Mouse (Mus musculus): Measurements from ENCODE around the gene Mepe. TPM values are rescaled to one million over a fixed set of nuclear protein-coding genes. Genes with fewer than 3 reads are reported as not detected.

Gene Mepe
- polyA plus RNA-seq, 1 experiment from 2014 or later, result not detected

DNA sequence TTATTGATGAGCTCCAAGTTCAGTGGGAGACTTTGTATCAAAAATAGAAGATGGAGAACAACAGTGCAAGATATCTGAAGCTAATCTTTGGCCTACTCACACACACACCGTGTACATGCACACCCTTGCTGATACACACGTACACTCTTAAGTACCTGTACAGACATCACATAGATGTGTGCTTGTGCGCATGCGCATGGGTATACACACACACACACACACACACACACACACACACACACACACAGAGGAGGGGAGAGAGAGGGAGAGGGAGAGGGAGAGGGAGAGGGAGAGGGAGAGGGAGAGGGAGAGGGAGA, 15.3 kb downstream of the Mepe start:
- 83% methylated on average over 4 of the region's 4 CpGs for WGBS
- no peak overlapping the region for H3K27ac ChIP-seq (ENCODE audit: low read length)

DNA sequence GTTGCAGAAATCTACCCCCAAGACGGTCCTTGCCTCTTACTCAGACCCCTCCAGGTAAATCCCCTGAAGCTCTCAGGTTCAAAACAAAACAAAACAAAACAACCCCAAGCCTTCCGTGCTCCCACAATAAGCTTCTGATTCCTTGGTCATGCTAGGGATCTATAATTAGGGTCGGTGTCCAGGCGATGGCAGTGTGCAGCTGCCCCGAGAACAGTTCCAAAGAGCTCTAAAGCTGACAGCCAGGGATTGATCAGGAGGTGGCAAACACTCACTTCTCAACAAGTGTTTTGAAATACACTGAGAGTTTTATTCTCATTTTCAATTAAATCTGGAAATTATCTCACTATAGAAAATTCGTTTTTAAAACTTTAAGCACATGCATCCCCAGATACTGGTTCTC, 17.8 kb downstream of the Mepe start:
- 49% methylated on average over 6 of the region's 6 CpGs for WGBS
- no peak overlapping the region for H3K9ac ChIP-seq (replicated peaks; ENCODE audit: low read depth, low read length)
- ATAC-seq (ENCODE audit: insufficient number of reproducible peaks, insufficient read depth, low FRiP score, low read depth), result no peak

More for the DNA sequence above, 15.3 kb downstream of the Mepe start:
- Histone ChIP-seq H3K27me3 (ENCODE audit: control insufficient read depth, insufficient read depth, low read length) (no peaks in the 10 kb centered on the region), H3K4me1 (ENCODE audit: control insufficient read depth, insufficient read depth, low read length) (no peaks in the 10 kb centered on the region), H3K9me3 (ENCODE audit: control insufficient read depth, low read depth, low read length) (no peaks in the 10 kb centered on the region), H3K4me3 (ENCODE audit: low read depth, low read length) (no peak overlapping the region), H3K9ac (replicated peaks; ENCODE audit: low read depth, low read length) (no peak overlapping the region), H3K4me2 (replicated peaks; ENCODE audit: low read depth, low read length) (no peak overlapping the region), H3K36me3 (ENCODE audit: control insufficient read depth, insufficient read depth, low read length) (no peaks in the 10 kb centered on the region)
- no peak for ATAC-seq (ENCODE audit: insufficient number of reproducible peaks, insufficient read depth, low FRiP score, low read depth)

DNA sequence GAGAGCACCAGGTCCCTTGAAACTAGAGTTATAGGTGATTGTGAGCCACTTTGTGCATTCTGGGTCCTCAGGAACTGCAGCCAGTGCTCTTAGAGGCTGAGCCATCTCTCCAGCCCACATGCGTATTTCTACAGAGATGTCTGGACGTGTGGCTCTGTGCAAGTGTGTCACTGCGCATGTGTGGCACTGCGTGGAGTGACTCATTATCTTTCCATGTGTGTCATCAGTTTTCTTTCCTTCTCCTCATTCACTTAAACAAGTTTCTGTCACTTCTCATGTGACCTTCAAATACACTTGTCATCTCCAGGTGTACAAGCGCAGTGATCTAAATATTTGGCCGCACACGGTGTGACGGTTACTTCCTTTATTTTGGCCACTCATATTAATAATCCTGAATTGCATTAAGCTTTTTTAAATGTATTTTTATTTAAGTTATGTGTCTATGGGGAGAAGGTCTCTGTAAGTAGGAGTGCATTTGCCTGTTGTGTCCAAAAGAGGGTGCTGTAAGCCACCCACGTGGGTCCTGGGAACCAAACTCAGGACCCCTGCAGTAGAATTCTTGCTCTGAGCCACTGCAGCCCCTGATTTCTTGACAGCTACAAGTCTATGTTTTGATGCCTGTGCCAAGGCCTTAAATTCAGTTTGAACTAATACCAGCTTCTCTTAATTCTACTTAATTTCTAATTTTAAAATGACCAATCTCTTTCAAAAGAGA, 19.6 kb downstream of the Mepe start:
- Histone ChIP-seq H3K4me1 (ENCODE audit: control insufficient read depth, insufficient read depth, low read length) (no peaks in the 10 kb centered on the region), H3K9me3 (ENCODE audit: control insufficient read depth, low read depth, low read length) (no peaks in the 10 kb centered on the region), H3K4me3 (ENCODE audit: low read depth, low read length) (no peak overlapping the region), H3K9ac (replicated peaks; ENCODE audit: low read depth, low read length) (no peak overlapping the region), H3K27me3 (ENCODE audit: control insufficient read depth, insufficient read depth, low read length) (no peaks in the 10 kb centered on the region), H3K27ac (ENCODE audit: low read length) (no peak overlapping the region), H3K36me3 (ENCODE audit: control insufficient read depth, insufficient read depth, low read length) (no peaks in the 10 kb centered on the region), H3K4me2 (replicated peaks; ENCODE audit: low read depth, low read length) (no peak overlapping the region)
- WGBS, result 67% methylated on average over 9 of the region's 9 CpGs
- ATAC-seq (ENCODE audit: insufficient number of reproducible peaks, insufficient read depth, low FRiP score, low read depth), result no peak

More for the DNA sequence above, 17.8 kb downstream of the Mepe start:
- Histone ChIP-seq H3K27me3 (ENCODE audit: control insufficient read depth, insufficient read depth, low read length) (no peaks in the 10 kb centered on the region), H3K36me3 (ENCODE audit: control insufficient read depth, insufficient read depth, low read length) (no peaks in the 10 kb centered on the region), H3K4me1 (ENCODE audit: control insufficient read depth, insufficient read depth, low read length) (no peaks in the 10 kb centered on the region), H3K4me2 (replicated peaks; ENCODE audit: low read depth, low read length) (no peak overlapping the region), H3K27ac (ENCODE audit: low read length) (no peak overlapping the region), H3K4me3 (ENCODE audit: low read depth, low read length) (no peak overlapping the region), H3K9me3 (ENCODE audit: control insufficient read depth, low read depth, low read length) (no peaks in the 10 kb centered on the region)

DNA sequence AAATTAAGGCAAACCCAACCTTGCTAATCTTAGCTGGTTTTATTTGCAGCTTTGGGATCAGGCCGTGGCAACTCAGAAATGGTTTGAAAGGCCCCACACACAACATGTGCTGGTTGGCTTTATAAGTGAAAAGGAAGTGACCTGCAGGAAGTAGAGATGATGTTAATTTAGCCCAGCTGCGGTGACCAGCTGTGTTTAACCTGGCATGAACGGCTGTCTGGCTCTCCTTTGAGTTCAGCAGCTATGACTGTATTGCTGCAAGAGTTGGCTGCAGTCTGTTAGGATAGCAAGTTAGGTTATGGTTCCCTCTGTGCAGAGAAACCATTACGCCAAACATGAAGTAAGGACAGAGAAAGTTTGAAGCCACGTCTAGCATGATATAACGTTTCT, 20.1 kb downstream of the Mepe start:
- Histone ChIP-seq H3K27me3 (ENCODE audit: control insufficient read depth, insufficient read depth, low read length) (no peaks in the 10 kb centered on the region), H3K9ac (replicated peaks; ENCODE audit: low read depth, low read length) (no peak overlapping the region), H3K4me3 (ENCODE audit: low read depth, low read length) (no peak overlapping the region), H3K36me3 (ENCODE audit: control insufficient read depth, insufficient read depth, low read length) (no peaks in the 10 kb centered on the region), H3K4me2 (replicated peaks; ENCODE audit: low read depth, low read length) (no peak overlapping the region), H3K9me3 (ENCODE audit: control insufficient read depth, low read depth, low read length) (no peaks in the 10 kb centered on the region), H3K27ac (ENCODE audit: low read length) (no peak overlapping the region), H3K4me1 (ENCODE audit: control insufficient read depth, insufficient read depth, low read length) (no peaks in the 10 kb centered on the region)
- WGBS, result 76% methylated on average over 6 of the region's 6 CpGs
- no peak for ATAC-seq (ENCODE audit: insufficient number of reproducible peaks, insufficient read depth, low FRiP score, low read depth)

DNA sequence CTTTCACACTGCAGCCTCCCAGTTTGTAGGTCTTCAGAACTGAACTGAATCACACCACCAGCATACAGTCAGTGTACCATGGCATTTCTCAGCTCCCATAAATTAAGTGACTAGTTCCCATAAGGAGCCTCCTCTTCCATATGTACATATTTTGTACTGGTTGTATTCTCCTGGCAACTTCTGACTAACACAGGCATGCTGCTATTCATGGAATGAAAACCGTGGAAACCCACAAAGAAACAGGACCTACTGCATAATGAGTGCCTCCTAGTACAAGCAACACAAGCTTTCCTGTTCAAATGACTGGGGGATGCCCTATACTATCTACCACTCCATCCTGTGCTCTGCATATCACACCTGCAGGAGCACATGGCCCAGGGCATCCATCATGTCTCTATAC, 25.9 kb downstream of the Mepe start:
- Histone ChIP-seq H3K27ac (ENCODE audit: low read length) (no peak overlapping the region), H3K4me2 (replicated peaks; ENCODE audit: low read depth, low read length) (no peak overlapping the region), H3K27me3 (ENCODE audit: control insufficient read depth, insufficient read depth, low read length) (no peaks in the 10 kb centered on the region), H3K9me3 (ENCODE audit: control insufficient read depth, low read depth, low read length) (no peaks in the 10 kb centered on the region), H3K9ac (replicated peaks; ENCODE audit: low read depth, low read length) (no peak overlapping the region), H3K4me1 (ENCODE audit: control insufficient read depth, insufficient read depth, low read length) (no peaks in the 10 kb centered on the region), H3K36me3 (ENCODE audit: control insufficient read depth, insufficient read depth, low read length) (no peaks in the 10 kb centered on the region), H3K4me3 (ENCODE audit: low read depth, low read length) (no peak overlapping the region)
- no peak for ATAC-seq (ENCODE audit: insufficient number of reproducible peaks, insufficient read depth, low FRiP score, low read depth)
- 91% methylated on average over 1 of the region's 1 CpGs for WGBS

DNA sequence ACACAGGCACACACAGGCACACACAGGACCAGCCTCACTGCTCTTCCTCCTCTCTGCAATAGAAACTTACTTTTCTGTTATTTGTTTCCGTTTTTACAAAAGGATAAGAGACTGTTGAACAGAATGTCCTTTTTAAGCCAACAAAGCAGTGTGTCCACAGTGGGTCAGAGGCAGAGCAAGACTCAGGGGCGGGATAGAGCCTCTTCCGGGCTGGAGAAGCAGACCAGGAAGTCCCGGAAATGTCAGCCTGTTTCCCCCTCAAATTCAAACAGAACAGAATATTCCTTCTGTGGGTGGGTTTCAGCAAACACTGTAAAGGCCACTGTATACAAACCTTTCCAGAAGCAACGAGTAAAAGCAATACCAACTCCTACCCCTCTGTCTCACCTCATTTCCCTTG, 26.7 kb downstream of the Mepe start:
- no peak for ATAC-seq (ENCODE audit: insufficient number of reproducible peaks, insufficient read depth, low FRiP score, low read depth)
- 56% methylated on average over 5 of the region's 5 CpGs for WGBS
- Histone ChIP-seq H3K36me3 (ENCODE audit: control insufficient read depth, insufficient read depth, low read length) (no peaks in the 10 kb centered on the region), H3K4me1 (ENCODE audit: control insufficient read depth, insufficient read depth, low read length) (no peaks in the 10 kb centered on the region), H3K27ac (ENCODE audit: low read length) (no peak overlapping the region), H3K9me3 (ENCODE audit: control insufficient read depth, low read depth, low read length) (no peaks in the 10 kb centered on the region), H3K4me2 (replicated peaks; ENCODE audit: low read depth, low read length) (no peak overlapping the region), H3K27me3 (ENCODE audit: control insufficient read depth, insufficient read depth, low read length) (no peaks in the 10 kb centered on the region), H3K9ac (replicated peaks; ENCODE audit: low read depth, low read length) (no peak overlapping the region), H3K4me3 (ENCODE audit: low read depth, low read length) (no peak overlapping the region)

DNA sequence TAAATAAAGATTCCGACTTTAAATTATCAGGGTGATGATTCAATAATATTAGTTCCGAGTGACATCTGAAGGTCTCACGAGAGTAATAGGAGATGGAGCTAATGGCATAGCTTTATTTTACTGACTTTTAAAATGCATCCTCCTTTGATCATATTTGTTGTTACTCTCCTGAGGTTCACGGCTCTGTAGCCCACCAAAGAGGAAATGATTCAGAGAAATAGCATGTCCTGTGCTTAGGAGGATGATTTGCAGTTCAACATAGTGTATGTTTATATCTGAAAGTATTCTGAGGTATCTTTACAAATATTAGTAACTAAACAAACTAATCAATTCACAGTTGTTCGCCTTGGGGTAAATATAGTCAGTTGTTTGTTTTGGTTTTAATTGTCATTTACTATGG, 32.4 kb downstream of the Mepe start:
- Histone ChIP-seq H3K4me1 (ENCODE audit: control insufficient read depth, insufficient read depth, low read length) (no peaks in the 10 kb centered on the region), H3K27me3 (ENCODE audit: control insufficient read depth, insufficient read depth, low read length) (no peaks in the 10 kb centered on the region), H3K4me3 (ENCODE audit: low read depth, low read length) (no peak overlapping the region), H3K36me3 (ENCODE audit: control insufficient read depth, insufficient read depth, low read length) (no peaks in the 10 kb centered on the region), H3K4me2 (replicated peaks; ENCODE audit: low read depth, low read length) (no peak overlapping the region), H3K9me3 (ENCODE audit: control insufficient read depth, low read depth, low read length) (no peaks in the 10 kb centered on the region), H3K27ac (ENCODE audit: low read length) (no peak overlapping the region), H3K9ac (replicated peaks; ENCODE audit: low read depth, low read length) (no peak overlapping the region)
- no peak for ATAC-seq (ENCODE audit: insufficient number of reproducible peaks, insufficient read depth, low FRiP score, low read depth)
- WGBS, result 73% methylated on average over 5 of the region's 5 CpGs

DNA sequence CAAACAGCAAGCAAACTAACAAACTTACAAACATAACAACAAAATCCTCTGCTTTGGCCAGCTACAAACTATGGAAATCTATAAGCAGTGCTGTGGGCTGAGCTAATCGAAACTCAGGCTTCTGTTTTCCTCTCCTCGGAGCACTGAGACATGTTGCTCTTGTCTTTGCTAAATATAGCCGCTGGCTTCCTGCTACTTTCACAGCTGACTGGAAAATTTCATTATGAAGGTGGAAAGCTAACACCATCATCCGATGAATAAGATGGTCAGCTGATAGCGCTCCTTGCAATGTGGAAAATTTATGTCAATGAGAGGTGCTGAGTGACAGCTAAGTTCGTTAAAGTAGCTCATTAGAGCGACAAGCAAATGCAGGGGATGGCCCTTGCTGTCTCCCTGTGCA, 33.5 kb downstream of the Mepe start:
- no peaks in the 10 kb centered on the region for H3K27me3 ChIP-seq (ENCODE audit: control insufficient read depth, insufficient read depth, low read length)
- no peak overlapping the region for H3K4me3 ChIP-seq (ENCODE audit: low read depth, low read length)
- H3K36me3 ChIP-seq (ENCODE audit: control insufficient read depth, insufficient read depth, low read length), result no peaks in the 10 kb centered on the region
- H3K9me3 ChIP-seq (ENCODE audit: control insufficient read depth, low read depth, low read length), result no peaks in the 10 kb centered on the region
- no peak for ATAC-seq (ENCODE audit: insufficient number of reproducible peaks, insufficient read depth, low FRiP score, low read depth)
- H3K4me1 ChIP-seq (ENCODE audit: control insufficient read depth, insufficient read depth, low read length), result no peaks in the 10 kb centered on the region
- H3K4me2 ChIP-seq (replicated peaks; ENCODE audit: low read depth, low read length), result no peak overlapping the region
- 60% methylated on average over 7 of the region's 7 CpGs for WGBS
- no peak overlapping the region for H3K9ac ChIP-seq (replicated peaks; ENCODE audit: low read depth, low read length)
- no peak overlapping the region for H3K27ac ChIP-seq (ENCODE audit: low read length)

DNA sequence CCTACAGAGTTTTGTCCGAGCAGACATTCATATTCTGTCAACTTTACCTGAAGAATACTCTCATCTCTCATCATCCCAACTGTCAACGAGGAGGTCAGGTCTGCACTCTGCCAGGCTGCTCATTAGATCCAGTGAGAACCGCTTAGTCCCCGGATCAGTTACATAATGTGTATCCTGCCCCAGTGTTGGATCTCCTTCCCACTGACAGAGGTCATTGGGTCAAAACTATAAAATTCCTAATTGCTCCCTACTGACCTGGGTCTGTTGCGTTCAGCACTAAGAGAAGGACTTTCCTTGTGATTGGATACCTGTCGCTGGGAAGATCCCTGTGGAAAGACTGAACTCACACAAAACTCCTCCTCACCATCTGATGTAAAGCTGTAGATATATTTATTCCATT, 34.1 kb downstream of the Mepe start:
- WGBS, result 42% methylated on average over 6 of the region's 6 CpGs
- Histone ChIP-seq H3K27ac (ENCODE audit: low read length) (no peak overlapping the region), H3K4me3 (ENCODE audit: low read depth, low read length) (no peak overlapping the region), H3K4me2 (replicated peaks; ENCODE audit: low read depth, low read length) (no peak overlapping the region), H3K36me3 (ENCODE audit: control insufficient read depth, insufficient read depth, low read length) (no peaks in the 10 kb centered on the region), H3K9me3 (ENCODE audit: control insufficient read depth, low read depth, low read length) (no peaks in the 10 kb centered on the region), H3K9ac (replicated peaks; ENCODE audit: low read depth, low read length) (no peak overlapping the region), H3K4me1 (ENCODE audit: control insufficient read depth, insufficient read depth, low read length) (no peaks in the 10 kb centered on the region), H3K27me3 (ENCODE audit: control insufficient read depth, insufficient read depth, low read length) (no peaks in the 10 kb centered on the region)
- ATAC-seq (ENCODE audit: insufficient number of reproducible peaks, insufficient read depth, low FRiP score, low read depth), result no peak

All from stomach, embryonic 14.5 days (tissue).